Mouse (Mus musculus): ENCODE data around the gene Atpaf1. TPM values are rescaled to one million over a fixed set of nuclear protein-coding genes. Genes with fewer than 3 reads are reported as not detected.

The Atpaf1 gene
- polyA plus RNA-seq (2014; fragmentation: Illumina TruSeq; extraction: RNeasy Lipid Tissue Mini Kit (QIAGEN cat#74804); ENCODE audit: low read depth, low replicate concordance) = 107 TPM

GRCm38 (mm10) chr4:115784769-115785510, at the start of gene Atpaf1:
TSS of gene Atpaf1 (plus strand) at chr4:115784812.

GRCm38 (mm10) chr4:115737551-115738041, 47.0 kb upstream of the Atpaf1 start, which contains the start of gene Efcab14:
TSS of gene Efcab14 (plus strand) at chr4:115737744.

GRCm38 (mm10) chr4:115780918-115781317, 3.7 kb upstream of the Atpaf1 start, which contains the start of gene Tex38:
TSS of gene Tex38 (minus strand) at chr4:115781018.

GRCm38 (mm10) chr4:115827888-115828571, 43.4 kb downstream of the Atpaf1 start, which contains the start of gene Mob3c:
TSS of gene Mob3c (plus strand) at chr4:115828092.

GRCm38 (mm10) chr4:115838696-115839641, 54.4 kb downstream of the Atpaf1 start, which contains the start of gene Mknk1:
TSS of gene Mknk1 (plus strand) at chr4:115839198.

Other genes starting within 250 kb of the Atpaf1 start
- gene Cyp4a31, start 221.2 kb upstream of the Atpaf1 start, polyA plus RNA-seq (2014; fragmentation: Illumina TruSeq; extraction: RNeasy Lipid Tissue Mini Kit (QIAGEN cat#74804); ENCODE audit: low read depth, low replicate concordance) = not detected
- not detected for gene Cyp4a32, start 183.8 kb upstream of the Atpaf1 start, polyA plus RNA-seq (2014; fragmentation: Illumina TruSeq; extraction: RNeasy Lipid Tissue Mini Kit (QIAGEN cat#74804); ENCODE audit: low read depth, low replicate concordance)
- gene Cyp4b1, start 137.1 kb upstream of the Atpaf1 start, polyA plus RNA-seq (2014; fragmentation: Illumina TruSeq; extraction: RNeasy Lipid Tissue Mini Kit (QIAGEN cat#74804); ENCODE audit: low read depth, low replicate concordance) = 43.0 TPM
- gene Efcab14, start 47.1 kb upstream of the Atpaf1 start, polyA plus RNA-seq (2014; fragmentation: Illumina TruSeq; extraction: RNeasy Lipid Tissue Mini Kit (QIAGEN cat#74804); ENCODE audit: low read depth, low replicate concordance) = 30.4 TPM
- 1.7 TPM for gene Tex38, start 3.8 kb upstream of the Atpaf1 start, polyA plus RNA-seq (2014; fragmentation: Illumina TruSeq; extraction: RNeasy Lipid Tissue Mini Kit (QIAGEN cat#74804); ENCODE audit: low read depth, low replicate concordance)
- gene Mob3c, start 43.3 kb downstream of the Atpaf1 start, polyA plus RNA-seq (2014; fragmentation: Illumina TruSeq; extraction: RNeasy Lipid Tissue Mini Kit (QIAGEN cat#74804); ENCODE audit: low read depth, low replicate concordance) = 5.1 TPM
- 28.9 TPM for gene Mknk1, start 54.4 kb downstream of the Atpaf1 start, polyA plus RNA-seq (2014; fragmentation: Illumina TruSeq; extraction: RNeasy Lipid Tissue Mini Kit (QIAGEN cat#74804); ENCODE audit: low read depth, low replicate concordance)
- not detected for gene Kncn, start 99.6 kb downstream of the Atpaf1 start, polyA plus RNA-seq (2014; fragmentation: Illumina TruSeq; extraction: RNeasy Lipid Tissue Mini Kit (QIAGEN cat#74804); ENCODE audit: low read depth, low replicate concordance)
- not detected for gene 6430628N08Rik, start 105.9 kb downstream of the Atpaf1 start, polyA plus RNA-seq (2014; fragmentation: Illumina TruSeq; extraction: RNeasy Lipid Tissue Mini Kit (QIAGEN cat#74804); ENCODE audit: low read depth, low replicate concordance)
- gene Dmbx1, start 155.1 kb downstream of the Atpaf1 start, polyA plus RNA-seq (2014; fragmentation: Illumina TruSeq; extraction: RNeasy Lipid Tissue Mini Kit (QIAGEN cat#74804); ENCODE audit: low read depth, low replicate concordance) = not detected
- 0.21 TPM for gene Faah, start 233.1 kb downstream of the Atpaf1 start, polyA plus RNA-seq (2014; fragmentation: Illumina TruSeq; extraction: RNeasy Lipid Tissue Mini Kit (QIAGEN cat#74804); ENCODE audit: low read depth, low replicate concordance)